Mouse (Mus musculus) embryonic fibroblast, embryonic 13.5 days (primary cell): ENCODE results near the gene Zfp874a. TPM values are rescaled to one million over a fixed set of nuclear protein-coding genes. Genes with fewer than 3 reads are reported as not detected.
"Not testable (repeated sequence)": the region's sequence is repeated elsewhere in the genome, so short reads cannot be mapped to it uniquely, and the experiment has no call there.

ENCODE experiments used
- H3K27ac ChIP-seq: 2 replicates; pipeline ENCODE4 v1.5.1; 2012; ENCODE audit warnings: low read length, control low read depth, inconsistent platforms; ENCODE audit not compliant: insufficient read depth
- H3K4me1 ChIP-seq: 2 replicates; pipeline ENCODE4 v1.6.1; 2011; ENCODE audit warnings: low read length; ENCODE audit not compliant: control insufficient read depth, insufficient read depth
- H3K4me3 ChIP-seq: 2 replicates; pipeline ENCODE4 v1.5.1; 2011; ENCODE audit warnings: mild to moderate bottlenecking, control low read depth, low read length; ENCODE audit not compliant: insufficient read depth
- CTCF ChIP-seq: IDR thresholded peaks from 2 replicates; pipeline ENCODE4 v1.5.1; 2011; ENCODE audit warnings: mild to moderate bottlenecking, control low read depth, low read length, moderate library complexity, borderline replicate concordance; ENCODE audit not compliant: insufficient read depth
- POLR2A ChIP-seq: IDR thresholded peaks from 2 replicates; pipeline ENCODE4 v1.6.1; 2011; ENCODE audit warnings: low read depth, mild to moderate bottlenecking, control low read depth, low read length, moderate library complexity
- polyA plus RNA-seq: library from polyadenylated mRNA; stranded (reverse); fragments of >200 nt; gene quantifications from 2 replicates; pipeline ENCODE4 v1.2.4, GENCODE M21; 2011; ENCODE audit warnings: low read depth; ENCODE audit not compliant: missing spikeins, insufficient read length

The Zfp874a gene
- polyA plus RNA-seq, 1 experiment: 12.8 TPM

DNA sequence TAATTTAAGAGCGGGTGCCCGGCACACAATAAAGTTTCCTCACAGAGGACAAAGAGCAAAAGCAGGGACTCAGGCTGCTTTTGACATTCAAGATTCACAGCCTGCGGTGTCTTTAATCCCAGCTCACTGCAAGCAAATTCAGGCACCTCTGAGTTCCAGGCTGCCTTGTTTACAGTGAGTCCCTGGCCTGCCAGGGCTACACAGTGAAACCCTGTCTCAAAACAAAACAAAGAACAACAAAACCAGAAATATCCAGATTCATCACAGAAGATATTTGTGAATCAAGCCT lies 541 bp upstream of the Zfp874a start:
- TF ChIP-seq POLR2A: no peak
- no peak for TF ChIP-seq CTCF

GRCm38 (mm10) chr13:67437095-67437494 lies 14.3 kb downstream of the Zfp874a start:
- H3K4me1 ChIP-seq, H3K4me3 ChIP-seq, H3K27ac ChIP-seq: not testable (repeated sequence)

More for the DNA sequence above, 541 bp upstream of the Zfp874a start:
- no peak overlapping the region for H3K27ac ChIP-seq
- H3K4me1 ChIP-seq: no peaks in the 10 kb centered on the region
- no peak overlapping the region; the same call in 1 of the 2 replicates for H3K4me3 ChIP-seq

DNA sequence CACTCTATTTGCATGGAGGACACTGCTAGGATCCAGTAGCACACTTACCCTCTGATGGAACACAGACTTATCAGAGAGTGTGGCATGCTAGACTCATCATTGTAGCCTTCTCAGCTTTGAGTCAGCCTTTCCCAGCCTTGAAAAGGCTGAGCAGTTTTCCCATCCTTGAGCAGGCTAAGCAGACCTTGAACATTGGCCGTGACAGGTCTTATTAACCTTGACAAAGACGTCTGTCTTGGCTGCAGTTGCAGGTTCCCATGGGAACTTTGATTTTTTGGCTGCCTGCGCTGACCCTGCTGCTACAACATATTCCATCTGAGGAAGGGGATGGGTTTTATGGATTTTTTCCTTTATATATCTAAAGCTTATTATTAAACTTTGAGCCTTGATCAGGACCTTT lies 23.3 kb downstream of the Zfp874a start:
- no peak overlapping the region for H3K4me3 ChIP-seq
- no peaks in the 10 kb centered on the region for H3K4me1 ChIP-seq
- TF ChIP-seq POLR2A (no peak), CTCF (no peak)
- no peak overlapping the region for H3K27ac ChIP-seq

- H3K4me1 ChIP-seq, H3K4me3 ChIP-seq, H3K27ac ChIP-seq: not testable (repeated sequence)
Measured at GRCm38 (mm10) chr13:67425699-67426098, 25.7 kb downstream of the Zfp874a start.

DNA sequence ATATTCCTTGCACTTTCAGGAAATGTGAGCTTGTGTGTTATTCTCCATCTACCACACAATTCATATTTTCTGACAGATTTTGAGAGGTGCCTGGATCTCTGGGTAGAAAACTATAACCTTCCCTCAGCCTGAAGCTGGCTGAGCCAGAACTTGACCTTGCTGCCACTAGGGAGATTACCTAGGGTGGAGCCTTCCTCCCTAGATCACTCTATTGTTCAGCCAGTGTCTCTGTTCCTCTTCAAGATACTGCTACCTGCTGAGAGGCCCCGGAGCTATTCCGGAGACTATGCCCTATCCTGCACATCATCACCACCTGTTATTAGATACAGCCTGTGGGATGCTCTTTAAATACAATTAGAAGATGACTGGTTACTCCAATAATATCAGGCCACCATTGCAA lies 28.9 kb downstream of the Zfp874a start:
- H3K4me3 ChIP-seq, H3K4me1 ChIP-seq, H3K27ac ChIP-seq: not testable (repeated sequence)

GRCm38 (mm10) chr13:67421207-67421857 lies 30.1 kb downstream of the Zfp874a start, which contains the start of gene Zfp459:
TSS of gene Zfp459 (minus strand) at chr13:67421418.
- H3K27ac ChIP-seq: no peak within 1 kb of the TSS
- TF ChIP-seq CTCF (no peak), POLR2A (no peak)
- H3K4me1 ChIP-seq: no peaks in the 10 kb centered on the region
- H3K4me3 ChIP-seq: peak within 1 kb of the TSS; percentile 81

- H3K27ac ChIP-seq: no peak overlapping the region
- TF ChIP-seq POLR2A (no peak), CTCF (no peak)
- H3K4me1 ChIP-seq: no peaks in the 10 kb centered on the region
- peak overlapping the region; percentile 81 for H3K4me3 ChIP-seq
Measured at GRCm38 (mm10) chr13:67420558-67421206, 30.7 kb downstream of the Zfp874a start.

GRCm38 (mm10) chr13:67416811-67417210 lies 34.6 kb downstream of the Zfp874a start:
- Histone ChIP-seq H3K27ac (no peak overlapping the region), H3K4me1 (no peaks in the 10 kb centered on the region), H3K4me3 (no peak overlapping the region)
- TF ChIP-seq POLR2A: no peak
- no peak for TF ChIP-seq CTCF

GRCm38 (mm10) chr13:67415759-67416158 lies 35.7 kb downstream of the Zfp874a start:
- no peak for TF ChIP-seq CTCF
- no peak for TF ChIP-seq POLR2A
- H3K4me3 ChIP-seq: no peak overlapping the region
- H3K27ac ChIP-seq: no peak overlapping the region
- H3K4me1 ChIP-seq: no peaks in the 10 kb centered on the region

GRCm38 (mm10) chr13:67413634-67414033 lies 37.8 kb downstream of the Zfp874a start:
- H3K4me1 ChIP-seq, H3K27ac ChIP-seq, H3K4me3 ChIP-seq: not testable (repeated sequence)
